Mouse (Mus musculus): ENCODE measurements around the gene Olfr167. TPM values are rescaled to one million over a fixed set of nuclear protein-coding genes. Genes with fewer than 3 reads are reported as not detected.
"Not testable (repeated sequence)": the region's sequence is repeated elsewhere in the genome, so short reads cannot be mapped to it uniquely, and the experiment has no call there.

The Olfr167 gene
- not detected in 2 replicates for total RNA-seq (2017)

DNA sequence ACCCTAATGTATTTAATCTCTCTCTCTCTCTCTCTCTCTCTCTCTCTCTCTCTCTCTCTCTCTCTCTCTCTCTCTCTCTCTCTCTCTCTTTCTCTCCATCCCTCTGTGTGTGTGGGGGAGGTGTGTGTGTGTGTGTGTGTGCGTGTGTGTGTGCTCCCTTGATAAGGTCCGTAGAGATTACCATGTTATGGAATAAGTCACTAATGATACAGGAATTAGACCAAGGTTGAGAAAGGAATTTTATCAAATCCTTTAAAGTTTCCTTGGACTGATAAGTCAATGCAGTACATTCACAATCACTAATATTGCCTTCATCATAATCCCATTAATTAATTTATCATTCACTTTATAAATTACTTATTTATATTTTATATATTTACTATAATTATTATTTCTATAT is at the start of gene Olfr167:
Gene Olfr167 (minus strand): TSS at position 101 of the 400 bp plus-strand sequence.
- ATAC-seq (replicated peaks in 1 of 2; ENCODE audit: insufficient read depth in 1 of 2, low FRiP score in 2 of 2, low TSS enrichment in 1 of 2, low read depth in 1 of 2, poor library complexity in 2 of 2, severe bottlenecking in 2 of 2) = no peak

GRCm38 (mm10) chr16:19571709-19572108 is 49.6 kb upstream of the Olfr167 start, which contains the start of gene Olfr169:
Gene Olfr169, minus strand, starts transcription at chr16:19571809.
- ATAC-seq (replicated peaks in 1 of 2; ENCODE audit: insufficient read depth in 1 of 2, low FRiP score in 2 of 2, low TSS enrichment in 1 of 2, low read depth in 1 of 2, poor library complexity in 2 of 2, severe bottlenecking in 2 of 2) = not testable (repeated sequence)

DNA sequence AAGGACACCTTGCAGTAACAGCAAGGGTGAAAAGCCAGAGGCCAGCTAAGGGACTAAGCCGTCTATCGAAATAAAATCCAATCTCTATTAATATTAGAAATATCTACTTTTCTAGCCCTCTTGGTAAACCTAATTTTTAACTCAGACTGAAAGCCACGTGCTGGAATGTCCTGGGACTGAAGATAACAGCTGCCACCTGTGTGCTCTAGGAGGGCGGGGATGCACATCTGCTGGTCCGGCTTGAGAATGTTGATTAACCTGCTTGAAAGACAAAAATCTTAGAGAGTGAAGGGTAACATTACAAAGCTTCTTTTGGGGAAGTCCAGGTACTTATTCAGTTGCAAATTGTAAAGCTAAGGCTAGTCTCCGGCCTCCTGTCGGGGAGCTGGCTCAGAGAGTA is 31.4 kb upstream of the Olfr167 start:
- ATAC-seq (replicated peaks in 1 of 2; ENCODE audit: insufficient read depth in 1 of 2, low FRiP score in 2 of 2, low TSS enrichment in 1 of 2, low read depth in 1 of 2, poor library complexity in 2 of 2, severe bottlenecking in 2 of 2) = not testable (repeated sequence)

DNA sequence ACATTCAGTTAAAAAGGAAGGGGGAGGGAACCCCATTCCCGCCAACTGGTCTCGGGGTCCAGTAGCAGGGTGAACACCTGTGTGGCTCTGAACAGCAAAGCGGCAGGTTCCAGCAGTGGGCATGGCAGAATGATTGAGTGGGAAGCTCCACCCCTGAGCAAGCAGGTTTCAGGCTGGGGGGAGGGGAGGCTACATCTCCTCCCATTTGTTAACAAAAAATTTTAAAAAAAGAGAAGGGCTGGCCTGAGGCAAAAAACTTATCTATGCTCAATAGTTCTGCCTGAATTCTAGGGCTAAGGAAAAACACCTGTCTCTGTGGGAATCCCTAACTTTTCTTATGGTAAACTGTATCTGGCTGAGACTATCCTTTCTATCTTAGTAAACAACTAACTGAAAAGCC is 30.2 kb upstream of the Olfr167 start:
- ATAC-seq (replicated peaks in 1 of 2; ENCODE audit: insufficient read depth in 1 of 2, low FRiP score in 2 of 2, low TSS enrichment in 1 of 2, low read depth in 1 of 2, poor library complexity in 2 of 2, severe bottlenecking in 2 of 2) = not testable (repeated sequence)

GRCm38 (mm10) chr16:19535455-19535854 is 13.4 kb upstream of the Olfr167 start, which contains the start of gene Olfr168:
Gene Olfr168, minus strand, starts transcription at chr16:19535555.
- ATAC-seq (replicated peaks in 1 of 2; ENCODE audit: insufficient read depth in 1 of 2, low FRiP score in 2 of 2, low TSS enrichment in 1 of 2, low read depth in 1 of 2, poor library complexity in 2 of 2, severe bottlenecking in 2 of 2) = no peak

DNA sequence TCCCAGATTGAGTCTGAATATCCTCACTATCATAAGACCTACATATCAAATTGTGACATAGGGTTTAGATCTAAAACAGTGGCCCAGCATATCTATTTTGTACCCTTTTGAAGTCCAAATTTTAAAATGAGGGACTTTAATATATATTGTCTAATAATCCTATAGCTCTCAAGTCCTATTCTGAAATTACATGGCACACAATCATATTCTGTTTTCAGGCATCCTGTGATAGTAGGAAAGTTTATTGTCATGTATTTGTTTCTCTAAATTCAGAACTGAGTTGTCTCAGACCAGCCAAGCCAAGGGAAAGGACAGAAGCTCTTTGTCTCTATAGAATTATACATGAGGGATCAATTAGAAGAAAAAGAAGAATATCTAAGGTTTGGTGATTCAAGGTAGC is 38.7 kb downstream of the Olfr167 start, which contains the start of gene Olfr166:
Gene Olfr166 (plus strand): TSS at position 301 of the 400 bp plus-strand sequence.
- no peak for ATAC-seq (replicated peaks in 1 of 2; ENCODE audit: insufficient read depth in 1 of 2, low FRiP score in 2 of 2, low TSS enrichment in 1 of 2, low read depth in 1 of 2, poor library complexity in 2 of 2, severe bottlenecking in 2 of 2)

DNA sequence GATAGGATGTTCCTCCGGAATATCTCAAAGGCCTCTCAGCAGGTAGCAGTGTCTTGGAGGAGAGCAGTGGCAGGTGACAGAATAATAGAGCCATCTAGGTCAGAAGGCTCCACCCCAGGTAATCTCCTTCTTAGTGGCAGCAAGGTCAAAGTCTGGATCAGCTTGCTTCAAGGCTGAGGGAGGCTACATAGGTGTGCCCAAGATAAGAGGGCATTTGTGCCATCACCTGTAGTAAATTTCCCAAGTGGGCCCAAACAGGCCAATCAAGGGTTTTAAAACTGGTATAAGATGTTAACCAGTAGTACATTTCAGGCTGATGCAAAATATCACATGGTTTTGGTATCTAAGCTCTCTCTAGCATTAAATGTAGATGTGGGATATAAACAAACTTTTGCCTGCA is 57.7 kb downstream of the Olfr167 start:
- no peak for ATAC-seq (replicated peaks in 1 of 2; ENCODE audit: insufficient read depth in 1 of 2, low FRiP score in 2 of 2, low TSS enrichment in 1 of 2, low read depth in 1 of 2, poor library complexity in 2 of 2, severe bottlenecking in 2 of 2)

Other genes with a start within 250 kb of the Olfr167 start
- not detected in 2 replicates for gene Olfr164, start 208.2 kb downstream of the Olfr167 start, total RNA-seq (2017)
- not detected in 2 replicates for gene Olfr165, start 99.1 kb downstream of the Olfr167 start, total RNA-seq (2017)
- not detected in 2 replicates for gene Olfr166, start 38.6 kb downstream of the Olfr167 start, total RNA-seq (2017)
- not detected in 2 replicates for gene Olfr168, start 13.3 kb upstream of the Olfr167 start, total RNA-seq (2017)
- gene Olfr169, start 49.5 kb upstream of the Olfr167 start, total RNA-seq (2017) = not detected in 2 replicates
- gene Olfr170, start 89.6 kb upstream of the Olfr167 start, total RNA-seq (2017) = not detected in 2 replicates
- gene Olfr171, start 107.7 kb upstream of the Olfr167 start, total RNA-seq (2017) = not detected in 2 replicates
- not detected in 2 replicates for gene Lamp3, start 184.1 kb upstream of the Olfr167 start, total RNA-seq (2017)
- gene B3gnt5, start 237.9 kb upstream of the Olfr167 start, total RNA-seq (2017) = 45.0 and 49.1 TPM in 2 replicates